8 mouse cellular contexts compared by ENCODE assay signal in genomic region chr7:73552054-73552750, GRCm38 (mm10). TPM values are rescaled to one million over a fixed set of nuclear protein-coding genes. Genes with fewer than 3 reads are reported as not detected.
DNase-seq lines count a peak whose midpoint lies in the region; ATAC-seq and TF ChIP-seq lines count a peak whose summit lies in the region.

No protein-coding gene starts in this region.

- no peak for TF ChIP-seq CTCF in gastrocnemius, adult 2 months (IDR thresholded peaks at IDR 0.05)
- no peak for TF ChIP-seq CTCF in CH12.LX (conservative IDR thresholded peaks at IDR 0.05 in 1 of 2, IDR thresholded peaks at IDR 0.05 in 1 of 2; ENCODE audit: low read depth in 2 of 2, low read length in 2 of 2)

- peak overlapping the region; percentile 100 for H3K27ac ChIP-seq in gastrocnemius, adult 2 months
- H3K27ac ChIP-seq in CH12.LX (ENCODE audit: insufficient read depth, low read depth) = peak overlapping the region; percentile 45; the same call in 1 of the 2 replicates
- peak overlapping the region in 1 of 2 experiments; percentile 50; a peak in 1 of 4 replicates for H3K27ac ChIP-seq in heart, embryonic 14.5 days (replicated peaks in 1 of 2; ENCODE audit: control insufficient read depth in 1 of 2, insufficient read depth in 1 of 2, low read depth in 2 of 2, low read length in 2 of 2)
- peak overlapping the region; percentile 45 for H3K27ac ChIP-seq in liver, embryonic 15.5 days (replicated peaks)

- H3K4me2 ChIP-seq in CH12.LX (ENCODE audit: insufficient read depth, low read depth, poor library complexity, severe bottlenecking) = peak overlapping the region; percentile 93
- peak overlapping the region; percentile 60 for H3K4me2 ChIP-seq in heart, embryonic 14.5 days (ENCODE audit: low read length)
- peak overlapping the region; percentile 25 for H3K4me2 ChIP-seq in liver, embryonic 15.5 days

- no peak; the same call in 1 of the 2 replicates for ATAC-seq in heart, embryonic 14.5 days (ENCODE audit: insufficient number of reproducible peaks, insufficient read depth, low FRiP score, low read depth)
- ATAC-seq in liver, embryonic 15.5 days (ENCODE audit: insufficient read depth) = peak; percentile 72

- H3K79me2 ChIP-seq in CH12.LX (replicated peaks; ENCODE audit: control insufficient read depth, extremely low read depth, insufficient read depth, poor library complexity, severe bottlenecking) = peaks cover 48% of the 10 kb centered on the region

- no peak for TF ChIP-seq POLR2A in CH12.LX (IDR thresholded peaks at IDR 0.05; ENCODE audit: low read depth, low read length)

- TF ChIP-seq EP300 in CH12.LX (IDR thresholded peaks at IDR 0.05; ENCODE audit: low read length) = no peak

- no peaks in the 10 kb centered on the region for H3K27me3 ChIP-seq in CH12.LX (replicated peaks)
- H3K27me3 ChIP-seq in heart, embryonic 14.5 days (ENCODE audit: control insufficient read depth, insufficient read depth, low read length) = no peaks in the 10 kb centered on the region
- H3K27me3 ChIP-seq in liver, embryonic 15.5 days = no peaks in the 10 kb centered on the region

- 59% methylated on average over 7 of the region's 7 CpGs for WGBS in heart, embryonic 14.5 days
- 59% methylated on average over 7 of the region's 7 CpGs for WGBS in liver, embryonic 15.5 days (ENCODE audit: insufficient replicate concordance)

- H3K4me1 ChIP-seq in CH12.LX (ENCODE audit: control insufficient read depth in 1 of 2, insufficient read depth in 2 of 2) = peaks cover 0 to 27% of the 10 kb centered on the region in 2 experiments; a peak in 2 of 4 replicates
- peaks cover 4 to 19% of the 10 kb centered on the region in 2 experiments for H3K4me1 ChIP-seq in heart, embryonic 14.5 days (ENCODE audit: control insufficient read depth in 2 of 2, insufficient read depth in 2 of 2, low read length in 2 of 2)
- H3K4me1 ChIP-seq in liver, embryonic 15.5 days (replicated peaks) = peaks cover 34% of the 10 kb centered on the region

- no peaks in the 10 kb centered on the region for H3K9me3 ChIP-seq in CH12.LX (replicated peaks; ENCODE audit: low read length)
- H3K9me3 ChIP-seq in heart, embryonic 14.5 days (ENCODE audit: control insufficient read depth, low read length) = no peaks in the 10 kb centered on the region
- no peaks in the 10 kb centered on the region for H3K9me3 ChIP-seq in liver, embryonic 15.5 days (replicated peaks)

- peak overlapping the region; percentile 89 for H3K9ac ChIP-seq in CH12.LX (ENCODE audit: insufficient read depth, low read depth)
- peak overlapping the region; percentile 61 for H3K9ac ChIP-seq in heart, embryonic 14.5 days (ENCODE audit: low read length)
- no peak overlapping the region for H3K9ac ChIP-seq in liver, embryonic 15.5 days

- peak overlapping the region; percentile 97 for H3K4me3 ChIP-seq in gastrocnemius, adult 2 months
- peak overlapping the region; percentile 32 to 99 (median 56) for H3K4me3 ChIP-seq in CH12.LX (replicated peaks in 1 of 3; ENCODE audit: low read depth in 2 of 3, low read length in 2 of 3, poor library complexity in 1 of 3)
- peak overlapping the region in 1 of 2 experiments; percentile 26; a peak in 3 of 4 replicates for H3K4me3 ChIP-seq in heart, embryonic 14.5 days (ENCODE audit: control insufficient read depth in 1 of 2, insufficient read depth in 1 of 2, low read depth in 1 of 2, low read length in 2 of 2)
- H3K4me3 ChIP-seq in liver, embryonic 15.5 days (replicated peaks) = no peak overlapping the region

- peaks cover 17 to 32% of the 10 kb centered on the region in 2 experiments for H3K36me3 ChIP-seq in CH12.LX (replicated peaks in 1 of 2; ENCODE audit: control insufficient read depth in 1 of 2, insufficient read depth in 1 of 2, low read length in 1 of 2)
- peaks cover 45% of the 10 kb centered on the region for H3K36me3 ChIP-seq in heart, embryonic 14.5 days (ENCODE audit: control insufficient read depth, insufficient read depth, low read length)
- H3K36me3 ChIP-seq in liver, embryonic 15.5 days (replicated peaks) = peaks cover 41% of the 10 kb centered on the region

- no peak for DNase-seq in gastrocnemius, adult 2 months
- no peak for DNase-seq in gastrocnemius, postnatal 4 days (ENCODE audit: low spot score in 2 of 2)
- DNase-seq in CH12.LX (ENCODE audit: extremely low read depth) = no peak
- no peak for DNase-seq in cerebellum, postnatal 14 days
- no peak for DNase-seq in layer of hippocampus, postnatal 25 days (ENCODE audit: extremely low spot score in 1 of 2, low spot score in 1 of 2)
- no peak for DNase-seq in cerebellum, postnatal 10 days

- intact Hi-C loops in gastrocnemius, adult 2 months (cut with DNase I) = no loop called here

- in situ Hi-C loops in CH12.LX (cut with MboI; ENCODE audit: low pct_ligation_motif_present, low pct_unique_long_range_greater_than_20kb, low sequenced_read_pairs) = no loop called here

- dilution Hi-C loops in CH12.LX (cut with MboI; ENCODE audit: extremely low pct_ligation_motif_present, extremely low pct_unique_long_range_greater_than_20kb, low sequenced_read_pairs) = no loop called here

- no peak for TF ChIP-seq RAD21 in CH12.LX (IDR thresholded peaks at IDR 0.05; ENCODE audit: low read depth, low read length)

TF ChIP-seq in CH12.LX, 34 proteins besides CTCF, POLR2A, EP300 and RAD21:
- TF ChIP-seq MAZ (IDR thresholded peaks at IDR 0.05; ENCODE audit: low read depth, low read length) (no peak), ZKSCAN1 (IDR thresholded peaks at IDR 0.05; ENCODE audit: borderline replicate concordance, low read depth, low read length) (no peak), SMC3 (IDR thresholded peaks at IDR 0.05; ENCODE audit: low read depth, low read length) (no peak), CHD1 (IDR thresholded peaks at IDR 0.05; ENCODE audit: low read depth, low read length) (no peak; the same call in 1 of the 2 replicates), ETS1 (conservative IDR thresholded peaks at IDR 0.05; ENCODE audit: low read depth, low read length) (0 out of 2 replicates have a peak, but pooled peaks have one; percentile 13), MAX (IDR thresholded peaks at IDR 0.05; ENCODE audit: low read length) (no peak), TCF12 (IDR thresholded peaks at IDR 0.05; ENCODE audit: low read depth, low read length) (no peak), MXI1 (IDR thresholded peaks at IDR 0.05; ENCODE audit: low read depth, low read length) (peak; percentile 33; the same call in 1 of the 2 replicates), IRF4 (IDR thresholded peaks at IDR 0.05; ENCODE audit: low read depth, low read length) (no peak), JUN (IDR thresholded peaks at IDR 0.05; ENCODE audit: insufficient read depth, low read depth, low read length) (no peak), ZMIZ1 (IDR thresholded peaks at IDR 0.05; ENCODE audit: low read depth, low read length) (0 out of 2 replicates have a peak, but pooled peaks have one; percentile 18), NELFE (IDR thresholded peaks at IDR 0.05; ENCODE audit: low read depth, low read length) (no peak), HCFC1 (IDR thresholded peaks at IDR 0.05; ENCODE audit: low read depth, low read length) (no peak), JUND (conservative IDR thresholded peaks at IDR 0.05; ENCODE audit: low read depth, low read length) (no peak), E2F4 (IDR thresholded peaks at IDR 0.05; ENCODE audit: insufficient replicate concordance, low read depth, low read length) (no peak), MYC (IDR thresholded peaks at IDR 0.05; ENCODE audit: low read depth, low read length) (no peak), MAFK (IDR thresholded peaks at IDR 0.05; ENCODE audit: insufficient replicate concordance, low read length) (no peak), ELF1 (IDR thresholded peaks at IDR 0.05; ENCODE audit: low read depth, low read length) (no peak), BHLHE40 (IDR thresholded peaks at IDR 0.05; ENCODE audit: low read depth, low read length) (no peak), PAX5 (IDR thresholded peaks at IDR 0.05; ENCODE audit: low read length) (no peak), SIN3A (IDR thresholded peaks at IDR 0.05; ENCODE audit: low read length) (peak; percentile 44; the same call in 1 of the 2 replicates)

RNA-seq across cellular contexts. Expression of gene Chd2, which starts 10.6 kb away (rescaled TPM):
- total RNA-seq in gastrocnemius, adult 2 months (2021) = 10 to 100 TPM; 40.7 to 48.4 TPM
- 10 to 100 TPM; 54.1 to 72.1 TPM for total RNA-seq in gastrocnemius, postnatal 4 days (2021)
- 21.4 and 30.9 TPM in 2 replicates for total RNA-seq in CH12.LX (2012; rRNA removed)
- 18.2 and 23.2 TPM in 2 replicates for total RNA-seq in CH12.LX (2014; rRNA removed)
- 39.3 and 42.8 TPM in 2 replicates for polyA plus RNA-seq in CH12.LX (2012; ENCODE audit: insufficient read length, low read depth)
- polyA plus RNA-seq in heart, embryonic 14.5 days (2014; fragmentation: Nextera tagmentation; extraction: Ambion mirVana) = 46.9 and 53.0 TPM in 2 replicates
- polyA plus RNA-seq in liver, embryonic 15.5 days (2015; fragmentation: Nextera tagmentation; extraction: Ambion mirVana) = 20.1 and 22.1 TPM in 2 replicates
- total RNA-seq in layer of hippocampus, postnatal 25 days (2021) = 10 to 100 TPM; 44.2 to 53.1 TPM

Comparison
In these comparisons a context has a peak if more than half of its experiments do, and no peak if none do; other contexts are left out.
1. H3K4me2 ChIP-seq: peak in every context shown above with its lines; median percentile 93 in CH12.LX; 60 in heart, embryonic 14.5 days; 25 in liver, embryonic 15.5 days.